Mouse (Mus musculus) forebrain, embryonic 11.5 days (tissue): ENCODE data around the gene Gramd1b. TPM values are rescaled to one million over a fixed set of nuclear protein-coding genes. Genes with fewer than 3 reads are reported as not detected.
"Not testable (repeated sequence)": the region's sequence is repeated elsewhere in the genome, so short reads cannot be mapped to it uniquely, and the experiment has no call there.

ENCODE experiments used
- ATAC-seq: fragments of 200-750 bp; cut with Nextera tagmentation; replicated peaks from 2 replicates; pipeline ENCODE4 v1.8.0; 2017; ENCODE audit warnings: moderate TSS enrichment; ENCODE audit not compliant: low FRiP score
- DNase-seq: peaks from one replicate; pipeline ENCODE4 v3.0.0-alpha.2; 2017; ENCODE audit warnings: low spot score
- H3K27ac ChIP-seq: fragments of 300-500 bp; sonication (generic); 2 replicates; pipeline ENCODE4 v1.5.1; 2014; ENCODE audit warnings: low read depth, low read length
- H3K27me3 ChIP-seq: fragments of 300-500 bp; sonication (generic); 2 replicates; pipeline ENCODE4 v1.6.1; 2014; ENCODE audit warnings: mild to moderate bottlenecking, low read length, mixed read lengths; ENCODE audit not compliant: control insufficient read depth, insufficient read depth
- H3K36me3 ChIP-seq: fragments of 300-500 bp; sonication (generic); 2 replicates; pipeline ENCODE4 v1.6.1; 2014; ENCODE audit warnings: mild to moderate bottlenecking, low read length, moderate library complexity, mixed read lengths; ENCODE audit not compliant: control insufficient read depth, insufficient read depth
- H3K4me1 ChIP-seq: fragments of 300-500 bp; sonication (generic); replicated peaks from 2 replicates; pipeline ENCODE4 v1.6.1; 2014; ENCODE audit warnings: low read length, mixed read lengths; ENCODE audit not compliant: control insufficient read depth, insufficient read depth
- H3K4me2 ChIP-seq: fragments of 300-500 bp; sonication (generic); 2 replicates; pipeline ENCODE4 v1.6.1; 2014; ENCODE audit warnings: low read depth, mild to moderate bottlenecking, low read length, moderate library complexity, mixed read lengths; ENCODE audit not compliant: severe bottlenecking
- H3K4me3 ChIP-seq: fragments of 300-500 bp; sonication (generic); 2 replicates; pipeline ENCODE4 v1.5.1; 2014; ENCODE audit warnings: low read depth, low read length
- H3K9ac ChIP-seq: fragments of 300-500 bp; sonication (generic); 2 replicates; pipeline ENCODE4 v1.6.1; 2014; ENCODE audit warnings: low read length
- H3K9me3 ChIP-seq: fragments of 300-500 bp; sonication (generic); 2 replicates; pipeline ENCODE4 v1.6.1; 2016; ENCODE audit warnings: low read length, mixed read lengths; ENCODE audit not compliant: control insufficient read depth
- whole genome bisulfite sequencing: fragments of 180-500 bp; shearing (Covaris S2); extraction: QIAGEN DNeasy Blood & Tissue Kit; methylation state at CpG from one replicate; pipeline ENCODE4 v1.1.7; 2014; 5-methylcytosine and 5-hydroxymethylcytosine counted together
- polyA plus RNA-seq: library from polyadenylated mRNA; unstranded; fragments of >200 nt; fragmentation: Nextera tagmentation; extraction: Ambion mirVana; gene quantifications from 2 replicates; pipeline ENCODE4 v1.2.1, GENCODE M21; 2014

Gramd1b gene
- polyA plus RNA-seq, 1 experiment from 2014 or later = 3.9 TPM

GRCm38 (mm10) chr9:40504886-40505285 is 26.3 kb downstream of the Gramd1b start:
- H3K4me2 ChIP-seq = no peak overlapping the region
- 85% methylated on average over 5 of the region's 5 CpGs for WGBS
- ATAC-seq (no peak), DNase-seq (no peak)
- no peak overlapping the region for H3K4me3 ChIP-seq
- H3K27me3 ChIP-seq = no peaks in the 10 kb centered on the region
- no peaks in the 10 kb centered on the region for H3K4me1 ChIP-seq
- H3K27ac ChIP-seq = no peak overlapping the region
- H3K9ac ChIP-seq = no peak overlapping the region
- H3K36me3 ChIP-seq = no peaks in the 10 kb centered on the region
- H3K9me3 ChIP-seq = no peaks in the 10 kb centered on the region

- DNase-seq (no peak), ATAC-seq (no peak)
- no peak overlapping the region for H3K4me3 ChIP-seq
- no peak overlapping the region for H3K4me2 ChIP-seq
- H3K4me1 ChIP-seq = no peaks in the 10 kb centered on the region
- no peak overlapping the region for H3K9ac ChIP-seq
- H3K27ac ChIP-seq = no peak overlapping the region
- H3K27me3 ChIP-seq = no peaks in the 10 kb centered on the region
- no peaks in the 10 kb centered on the region for H3K36me3 ChIP-seq
- no peaks in the 10 kb centered on the region for H3K9me3 ChIP-seq
Measured at GRCm38 (mm10) chr9:40500691-40501090, 30.5 kb downstream of the Gramd1b start.

GRCm38 (mm10) chr9:40482351-40483084 is 48.7 kb downstream of the Gramd1b start:
- not testable (repeated sequence) for H3K9me3 ChIP-seq, H3K4me2 ChIP-seq, H3K4me3 ChIP-seq, DNase-seq, H3K9ac ChIP-seq, H3K27ac ChIP-seq, H3K4me1 ChIP-seq, H3K27me3 ChIP-seq, ATAC-seq, H3K36me3 ChIP-seq
- WGBS = 75% methylated on average over 7 of the region's 7 CpGs

- Histone ChIP-seq H3K27ac (no peak overlapping the region), H3K4me3 (no peak overlapping the region), H3K4me1 (no peaks in the 10 kb centered on the region), H3K9me3 (no peaks in the 10 kb centered on the region), H3K36me3 (no peaks in the 10 kb centered on the region), H3K4me2 (no peak overlapping the region), H3K9ac (no peak overlapping the region), H3K27me3 (no peaks in the 10 kb centered on the region)
- WGBS = 68% methylated on average over 3 of the region's 3 CpGs
- no peak for DNase-seq
- no peak for ATAC-seq
Measured at GRCm38 (mm10) chr9:40481271-40481670, 49.9 kb downstream of the Gramd1b start.

- Histone ChIP-seq H3K9ac (no peak overlapping the region), H3K4me1 (no peaks in the 10 kb centered on the region), H3K36me3 (no peaks in the 10 kb centered on the region), H3K9me3 (no peaks in the 10 kb centered on the region), H3K4me2 (no peak overlapping the region), H3K27ac (no peak overlapping the region), H3K4me3 (no peak overlapping the region), H3K27me3 (no peaks in the 10 kb centered on the region)
- WGBS = 51% methylated on average over 4 of the region's 4 CpGs
- no peak for ATAC-seq
- DNase-seq = peak; percentile 54
Measured at GRCm38 (mm10) chr9:40479333-40479732, 51.9 kb downstream of the Gramd1b start.

GRCm38 (mm10) chr9:40478146-40478900 is 52.9 kb downstream of the Gramd1b start:
- Histone ChIP-seq H3K4me3 (no peak overlapping the region), H3K9me3 (no peaks in the 10 kb centered on the region), H3K27me3 (no peaks in the 10 kb centered on the region), H3K27ac (no peak overlapping the region), H3K9ac (no peak overlapping the region), H3K36me3 (no peaks in the 10 kb centered on the region), H3K4me1 (no peaks in the 10 kb centered on the region), H3K4me2 (no peak overlapping the region)
- DNase-seq (no peak), ATAC-seq (no peak)
- WGBS = 85% methylated on average over 9 of the region's 9 CpGs

GRCm38 (mm10) chr9:40477611-40478010 is 53.6 kb downstream of the Gramd1b start:
- no peaks in the 10 kb centered on the region for H3K9me3 ChIP-seq
- no peaks in the 10 kb centered on the region for H3K27me3 ChIP-seq
- no peaks in the 10 kb centered on the region for H3K4me1 ChIP-seq
- WGBS = 83% methylated on average over 2 of the region's 2 CpGs
- H3K36me3 ChIP-seq = no peaks in the 10 kb centered on the region
- no peak overlapping the region for H3K4me3 ChIP-seq
- no peak for DNase-seq
- H3K27ac ChIP-seq = no peak overlapping the region
- ATAC-seq = no peak
- no peak overlapping the region for H3K4me2 ChIP-seq
- no peak overlapping the region for H3K9ac ChIP-seq

- Histone ChIP-seq H3K36me3 (no peaks in the 10 kb centered on the region), H3K4me1 (no peaks in the 10 kb centered on the region), H3K9ac (no peak overlapping the region), H3K27me3 (no peaks in the 10 kb centered on the region), H3K4me3 (no peak overlapping the region), H3K4me2 (no peak overlapping the region), H3K9me3 (no peaks in the 10 kb centered on the region), H3K27ac (no peak overlapping the region)
- DNase-seq (no peak), ATAC-seq (no peak)
- 92% methylated on average over 11 of the region's 11 CpGs for WGBS
Measured at GRCm38 (mm10) chr9:40476098-40476497, 55.1 kb downstream of the Gramd1b start.
